Mouse (Mus musculus) MEL (cell line): Measurements from ENCODE around the gene Il2ra. TPM values are rescaled to one million over a fixed set of nuclear protein-coding genes. Genes with fewer than 3 reads are reported as not detected.

ENCODE experiments used
- DNase-seq: peaks from one replicate; pipeline ENCODE4 v3.0.0; 2011; ENCODE audit warnings: low read depth, low spot score
- H3K27ac ChIP-seq: 2 replicates; pipeline ENCODE4 v1.5.1; 2012; ENCODE audit warnings: low read depth, mild to moderate bottlenecking, control low read depth, low read length, moderate library complexity; ENCODE audit not compliant: control insufficient read depth
- H3K27me3 ChIP-seq, 2 experiments: fragments of 150-350 bp in 1 of 2; sonication (generic) in 1 of 2; 2 replicates each; pipeline ENCODE4 v1.6.1; 2012; ENCODE audit warnings: low read length in 2 of 2, mild to moderate bottlenecking in 2 of 2, improper control_type of control experiment in 1 of 2, moderate library complexity in 1 of 2; ENCODE audit not compliant: insufficient read depth in 2 of 2, control insufficient read depth in 1 of 2
- H3K36me3 ChIP-seq, 2 experiments: 2 replicates each; pipeline ENCODE4 v1.6.1; 2012 to 2014; ENCODE audit warnings: low read length in 2 of 2, improper control_type of control experiment in 1 of 2, inconsistent platforms in 1 of 2, mild to moderate bottlenecking in 1 of 2; ENCODE audit not compliant: insufficient read depth in 2 of 2, control insufficient read depth in 1 of 2
- H3K4me1 ChIP-seq, 2 experiments: fragments of 150-350 bp in 1 of 2; sonication (generic) in 1 of 2; 2 replicates each; pipeline ENCODE4 v1.6.1; 2012; ENCODE audit warnings: low read length in 2 of 2, improper control_type of control experiment in 1 of 2, mild to moderate bottlenecking in 1 of 2; ENCODE audit not compliant: insufficient read depth in 2 of 2, control insufficient read depth in 1 of 2
- H3K4me3 ChIP-seq, 2 experiments: fragments of 150-350 bp in 1 of 2; sonication (generic) in 1 of 2; 2 replicates each; pipeline ENCODE4 v1.5.1; 2012; ENCODE audit warnings: low read depth in 2 of 2, low read length in 2 of 2, mild to moderate bottlenecking in 2 of 2, moderate library complexity in 2 of 2, control low read depth in 1 of 2, improper control_type of control experiment in 1 of 2; ENCODE audit not compliant: control insufficient read depth in 1 of 2, insufficient read depth in 1 of 2
- H3K79me2 ChIP-seq: 2 replicates; pipeline ENCODE4 v1.6.1; 2012; ENCODE audit warnings: mild to moderate bottlenecking, low read length, moderate library complexity; ENCODE audit not compliant: control insufficient read depth, poor library complexity, insufficient read depth
- H3K9ac ChIP-seq: 2 replicates; pipeline ENCODE4 v1.6.1; 2012; ENCODE audit warnings: low read depth, mild to moderate bottlenecking, control low read depth, low read length, moderate library complexity; ENCODE audit not compliant: control insufficient read depth, poor library complexity, severe bottlenecking
- H3K9me3 ChIP-seq: fragments of 150-350 bp; sonication (generic); replicated peaks from 2 replicates; pipeline ENCODE4 v1.6.1; 2012; ENCODE audit warnings: mild to moderate bottlenecking, low read length, improper control_type of control experiment, moderate library complexity; ENCODE audit not compliant: insufficient read depth
- CHD1 ChIP-seq: IDR thresholded peaks from 2 replicates; pipeline ENCODE4 v1.6.1; 2012; ENCODE audit warnings: low read depth, mild to moderate bottlenecking, inconsistent platforms, low read length, improper control_type of control experiment
- CHD2 ChIP-seq: IDR thresholded peaks from 2 replicates; pipeline ENCODE4 v1.6.1; 2011; ENCODE audit warnings: low read length, improper control_type of control experiment
- CTCF ChIP-seq, 3 experiments: IDR thresholded peaks in 2 of 3; conservative IDR thresholded peaks in 1 of 3; 2 replicates each; pipeline ENCODE4 v1.5.1; 2011 to 2012; ENCODE audit warnings: low read length in 3 of 3, low read depth in 2 of 3, mild to moderate bottlenecking in 2 of 3, improper control_type of control experiment in 1 of 3, inconsistent platforms in 1 of 3, mixed read lengths in 1 of 3, moderate library complexity in 1 of 3; ENCODE audit not compliant: control insufficient read depth in 1 of 3, insufficient read depth in 1 of 3, poor library complexity in 1 of 3, severe bottlenecking in 1 of 3
- E2F4 ChIP-seq: IDR thresholded peaks from 2 replicates; pipeline ENCODE4 v1.6.1; 2011; ENCODE audit warnings: low read depth, low read length, improper control_type of control experiment, borderline replicate concordance
- EP300 ChIP-seq, 2 experiments: IDR thresholded peaks; 2 replicates each; pipeline ENCODE4 v1.6.1; 2011; ENCODE audit warnings: improper control_type of control experiment in 2 of 2, low read length in 2 of 2, low read depth in 1 of 2, mild to moderate bottlenecking in 1 of 2
- GABPA ChIP-seq: IDR thresholded peaks from 2 replicates; pipeline ENCODE4 v1.6.1; 2012; ENCODE audit warnings: low read depth, mild to moderate bottlenecking, inconsistent platforms, low read length, improper control_type of control experiment, moderate library complexity
- HCFC1 ChIP-seq: IDR thresholded peaks from 2 replicates; pipeline ENCODE4 v1.6.1; 2012; ENCODE audit warnings: low read depth, mild to moderate bottlenecking, inconsistent platforms, low read length, improper control_type of control experiment, moderate library complexity
- JUND ChIP-seq: IDR thresholded peaks from 2 replicates; pipeline ENCODE4 v1.6.1; 2011; ENCODE audit warnings: low read depth, mild to moderate bottlenecking, improper control_type of control experiment, low read length
- MAZ ChIP-seq: IDR thresholded peaks from 2 replicates; pipeline ENCODE4 v1.6.1; 2012; ENCODE audit warnings: low read depth, mild to moderate bottlenecking, inconsistent platforms, low read length, improper control_type of control experiment
- MYB ChIP-seq: IDR thresholded peaks from 2 replicates; pipeline ENCODE4 v1.6.1; 2011; ENCODE audit warnings: mild to moderate bottlenecking, low read depth, low read length, improper control_type of control experiment
- MYC ChIP-seq: IDR thresholded peaks from 2 replicates; pipeline ENCODE4 v1.6.1; 2011; ENCODE audit warnings: low read depth, mild to moderate bottlenecking, low read length, improper control_type of control experiment, moderate library complexity
- SIN3A ChIP-seq: IDR thresholded peaks from 2 replicates; pipeline ENCODE4 v1.6.1; 2012; ENCODE audit warnings: low read length, improper control_type of control experiment, inconsistent platforms
- SMC3 ChIP-seq: IDR thresholded peaks from 2 replicates; pipeline ENCODE4 v1.6.1; 2011; ENCODE audit warnings: low read depth, low read length, improper control_type of control experiment
- TAL1 ChIP-seq: IDR thresholded peaks from 2 replicates; pipeline ENCODE4 v1.6.1; 2012; ENCODE audit warnings: mild to moderate bottlenecking, inconsistent platforms, low read length, moderate library complexity, mixed read lengths
- USF2 ChIP-seq, 2 experiments: IDR thresholded peaks; 2 replicates each; pipeline ENCODE4 v1.6.1; 2011 to 2012; ENCODE audit warnings: improper control_type of control experiment in 2 of 2, low read length in 2 of 2, borderline replicate concordance in 1 of 2, inconsistent platforms in 1 of 2, low read depth in 1 of 2, mild to moderate bottlenecking in 1 of 2; ENCODE audit not compliant: insufficient read depth in 1 of 2
- polyA plus RNA-seq, 2 experiments: library from polyadenylated mRNA; stranded (reverse) in 1 of 2; unstranded in 1 of 2; fragments of >175 nt in 1 of 2; fragments of >200 nt in 1 of 2; gene quantifications; 2 replicates each; pipeline versions ENCODE4 v1.2.1 to v1.2.4; 2012; ENCODE audit warnings: low replicate concordance in 2 of 2, low read depth in 1 of 2; ENCODE audit not compliant: insufficient read length in 2 of 2, insufficient read depth in 1 of 2, missing spikeins in 1 of 2
- total RNA-seq: library from RNA; depleted of rRNA; stranded (reverse); fragments of 300-350 nt; gene quantifications from 2 replicates; pipeline ENCODE4 v1.2.3, GENCODE M21; 2012; rRNA removed

Il2ra gene
- total and polyA plus RNA-seq, 3 experiments: not detected

GRCm38 (mm10) chr2:11739516-11740051 lies 97.0 kb downstream of the Il2ra start:
- H3K4me3 ChIP-seq: no peak overlapping the region
- H3K4me1 ChIP-seq: no peaks in the 10 kb centered on the region; a peak in 1 of 4 replicates
- TF ChIP-seq MYC (no peak), CHD2 (no peak), CTCF (IDR thresholded peaks at IDR 0.05 in 2 of 3, conservative IDR thresholded peaks at IDR 0.05 in 1 of 3; ENCODE audit: control insufficient read depth in 1 of 3, insufficient read depth in 1 of 3, low read depth in 2 of 3, low read length in 3 of 3, poor library complexity in 1 of 3, severe bottlenecking in 1 of 3) (no peak), HCFC1 (no peak), MAZ (no peak), USF2 (IDR thresholded peaks at IDR 0.05; ENCODE audit: borderline replicate concordance in 1 of 2, insufficient read depth in 1 of 2, low read depth in 1 of 2, low read length in 2 of 2) (no peak), EP300 (IDR thresholded peaks at IDR 0.05; ENCODE audit: low read depth in 1 of 2, low read length in 2 of 2) (no peak), JUND (no peak), GABPA (no peak), CHD1 (no peak), SMC3 (no peak), E2F4 (no peak), SIN3A (no peak), TAL1 (no peak), MYB (no peak)
- H3K9ac ChIP-seq: no peak overlapping the region
- H3K27me3 ChIP-seq: no peaks in the 10 kb centered on the region
- H3K27ac ChIP-seq: no peak overlapping the region
- no peaks in the 10 kb centered on the region; a peak in 1 of 4 replicates for H3K36me3 ChIP-seq
- no peaks in the 10 kb centered on the region for H3K79me2 ChIP-seq
- peak; percentile 35 for DNase-seq
- H3K9me3 ChIP-seq: no peaks in the 10 kb centered on the region

Other genes starting within 250 kb of the Il2ra start
- gene Pfkfb3, start 88.7 kb upstream of the Il2ra start, total RNA-seq: 7.2 and 9.9 TPM in 2 replicates
- gene Pfkfb3, start 88.7 kb upstream of the Il2ra start, polyA plus RNA-seq: 10 to 100 TPM in 1 of 2 experiments, not detected in 1; 13.8 TPM
- gene Rbm17, start 38.7 kb upstream of the Il2ra start, total RNA-seq: 216 and 223 TPM in 2 replicates
- gene Rbm17, start 38.7 kb upstream of the Il2ra start, polyA plus RNA-seq: 100 to 1,000 TPM in 1 of 2 experiments, not detected in 1; 318 TPM
- not detected in 2 replicates for gene Gm17490, start 16.5 kb upstream of the Il2ra start, total RNA-seq
- not detected for gene Gm17490, start 16.5 kb upstream of the Il2ra start, polyA plus RNA-seq
- gene Il15ra, start 62.5 kb downstream of the Il2ra start, total RNA-seq: 0.10 and 0.50 TPM in 2 replicates
- gene Il15ra, start 62.5 kb downstream of the Il2ra start, polyA plus RNA-seq: under 1 TPM in 1 of 2 experiments, not detected in 1; 0.95 TPM
- gene Fbh1, start 134.8 kb downstream of the Il2ra start, total RNA-seq: 33.7 and 34.9 TPM in 2 replicates
- gene Fbh1, start 134.8 kb downstream of the Il2ra start, polyA plus RNA-seq: 10 to 100 TPM in 1 of 2 experiments, not detected in 1; 44.9 TPM
- gene Ankrd16, start 135.1 kb downstream of the Il2ra start, total RNA-seq: 11.6 and 12.9 TPM in 2 replicates
- gene Ankrd16, start 135.1 kb downstream of the Il2ra start, polyA plus RNA-seq: 10 to 100 TPM in 1 of 2 experiments, not detected in 1; 23.5 TPM